Mouse (Mus musculus) embryonic fibroblast, embryonic 13.5 days (primary cell): ENCODE measurements around the gene Stap2.

Experiments used
- CTCF ChIP-seq: IDR thresholded peaks from 2 replicates; pipeline ENCODE4 v1.5.1; 2011; ENCODE audit warnings: mild to moderate bottlenecking, control low read depth, low read length, moderate library complexity, borderline replicate concordance; ENCODE audit not compliant: insufficient read depth
- POLR2A ChIP-seq: IDR thresholded peaks from 2 replicates; pipeline ENCODE4 v1.6.1; 2011; ENCODE audit warnings: low read depth, mild to moderate bottlenecking, control low read depth, low read length, moderate library complexity

DNA sequence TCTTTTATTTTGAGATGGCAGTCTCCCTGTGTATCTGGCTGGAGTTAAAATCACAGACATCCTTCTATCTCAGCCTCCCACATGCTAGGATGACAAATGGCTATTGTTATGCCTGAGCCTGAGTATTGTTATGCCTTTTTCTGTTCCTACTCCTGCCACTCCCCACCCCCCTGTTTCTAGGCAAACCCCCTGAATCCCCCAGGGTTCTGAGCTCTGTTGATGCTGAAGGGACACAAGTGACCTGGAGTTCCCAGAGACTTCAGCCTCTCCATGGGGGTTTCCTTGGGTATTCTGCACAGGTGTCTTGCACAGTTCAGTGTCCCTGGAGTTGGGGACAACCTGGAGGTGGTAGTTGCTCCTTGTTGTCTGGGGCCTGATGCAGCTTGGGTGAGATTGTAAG lies 53.3 kb downstream of the Stap2 start:
- TF ChIP-seq CTCF: no peak
- no peak for TF ChIP-seq POLR2A
